Mouse (Mus musculus) MEL (cell line): ENCODE data around the gene Iqcf1.

Experiments
- CTCF ChIP-seq, 3 experiments: IDR thresholded peaks in 2 of 3; conservative IDR thresholded peaks in 1 of 3; 2 replicates each; pipeline ENCODE4 v1.5.1; 2011 to 2012; ENCODE audit warnings: low read length in 3 of 3, low read depth in 2 of 3, mild to moderate bottlenecking in 2 of 3, improper control_type of control experiment in 1 of 3, inconsistent platforms in 1 of 3, mixed read lengths in 1 of 3, moderate library complexity in 1 of 3; ENCODE audit not compliant: control insufficient read depth in 1 of 3, insufficient read depth in 1 of 3, poor library complexity in 1 of 3, severe bottlenecking in 1 of 3
- ELF1 ChIP-seq: IDR thresholded peaks from 2 replicates; pipeline ENCODE4 v1.6.1; 2014; ENCODE audit warnings: low read depth, mild to moderate bottlenecking, inconsistent platforms, low read length, improper control_type of control experiment, moderate library complexity

- TF ChIP-seq ELF1 = no peak
- no peak for TF ChIP-seq CTCF (IDR thresholded peaks at IDR 0.05 in 2 of 3, conservative IDR thresholded peaks at IDR 0.05 in 1 of 3; ENCODE audit: control insufficient read depth in 1 of 3, insufficient read depth in 1 of 3, low read depth in 2 of 3, low read length in 3 of 3, poor library complexity in 1 of 3, severe bottlenecking in 1 of 3)
Measured at GRCm38 (mm10) chr9:106456325-106457162, 43.2 kb upstream of the Iqcf1 start.
